Mouse (Mus musculus): ENCODE results near the gene Pet2. TPM values are rescaled to one million over a fixed set of nuclear protein-coding genes. Genes with fewer than 3 reads are reported as not detected.

Gene Pet2
- not detected for total RNA-seq (2021)

DNA sequence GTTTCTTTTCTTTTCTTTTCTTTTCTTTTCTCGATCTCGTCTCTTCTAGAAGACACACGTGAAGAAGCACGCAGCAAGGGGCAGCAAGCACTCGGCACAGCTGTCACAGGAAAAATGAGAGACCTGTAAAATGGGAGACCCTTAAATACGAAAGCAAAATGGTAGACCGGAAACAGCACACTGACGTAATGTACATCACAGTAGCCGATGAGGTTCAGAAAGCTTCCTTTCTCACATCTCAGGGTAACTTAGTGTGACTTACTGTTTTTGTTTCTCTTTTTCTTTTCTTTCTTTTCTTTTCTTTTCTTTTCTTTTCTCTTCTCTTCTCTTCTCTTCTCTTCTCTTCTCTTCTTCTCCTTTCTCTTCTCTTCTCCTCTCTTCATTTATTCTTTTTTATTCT is at the start of gene Pet2:
TSS of gene Pet2 (minus strand) at position 101 of the 400 bp plus-strand sequence.
- no peak for DNase-seq (ENCODE audit: low spot score)
- intact Hi-C loops (cut with DNase I) = no loop called here

Data from heart, postnatal 25 days (tissue).